Mouse (Mus musculus) forebrain, embryonic 11.5 days (tissue): Measurements from ENCODE around the gene H2-Eb2. TPM values are rescaled to one million over a fixed set of nuclear protein-coding genes. Genes with fewer than 3 reads are reported as not detected.

Experiments used
- ATAC-seq: fragments of 200-750 bp; cut with Nextera tagmentation; replicated peaks from 2 replicates; pipeline ENCODE4 v1.8.0; 2017; ENCODE audit warnings: moderate TSS enrichment; ENCODE audit not compliant: low FRiP score
- DNase-seq: peaks from one replicate; pipeline ENCODE4 v3.0.0-alpha.2; 2017; ENCODE audit warnings: low spot score
- H3K27ac ChIP-seq: fragments of 300-500 bp; sonication (generic); 2 replicates; pipeline ENCODE4 v1.5.1; 2014; ENCODE audit warnings: low read depth, low read length
- H3K27me3 ChIP-seq: fragments of 300-500 bp; sonication (generic); 2 replicates; pipeline ENCODE4 v1.6.1; 2014; ENCODE audit warnings: mild to moderate bottlenecking, low read length, mixed read lengths; ENCODE audit not compliant: control insufficient read depth, insufficient read depth
- H3K36me3 ChIP-seq: fragments of 300-500 bp; sonication (generic); 2 replicates; pipeline ENCODE4 v1.6.1; 2014; ENCODE audit warnings: mild to moderate bottlenecking, low read length, moderate library complexity, mixed read lengths; ENCODE audit not compliant: control insufficient read depth, insufficient read depth
- H3K4me1 ChIP-seq: fragments of 300-500 bp; sonication (generic); replicated peaks from 2 replicates; pipeline ENCODE4 v1.6.1; 2014; ENCODE audit warnings: low read length, mixed read lengths; ENCODE audit not compliant: control insufficient read depth, insufficient read depth
- H3K4me2 ChIP-seq: fragments of 300-500 bp; sonication (generic); 2 replicates; pipeline ENCODE4 v1.6.1; 2014; ENCODE audit warnings: low read depth, mild to moderate bottlenecking, low read length, moderate library complexity, mixed read lengths; ENCODE audit not compliant: severe bottlenecking
- H3K4me3 ChIP-seq: fragments of 300-500 bp; sonication (generic); 2 replicates; pipeline ENCODE4 v1.5.1; 2014; ENCODE audit warnings: low read depth, low read length
- H3K9ac ChIP-seq: fragments of 300-500 bp; sonication (generic); 2 replicates; pipeline ENCODE4 v1.6.1; 2014; ENCODE audit warnings: low read length
- H3K9me3 ChIP-seq: fragments of 300-500 bp; sonication (generic); 2 replicates; pipeline ENCODE4 v1.6.1; 2016; ENCODE audit warnings: low read length, mixed read lengths; ENCODE audit not compliant: control insufficient read depth
- WGBS: fragments of 180-500 bp; shearing (Covaris S2); extraction: QIAGEN DNeasy Blood & Tissue Kit; methylation state at CpG from one replicate; pipeline ENCODE4 v1.1.7; 2014; 5-methylcytosine and 5-hydroxymethylcytosine counted together
- polyA plus RNA-seq: library from polyadenylated mRNA; unstranded; fragments of >200 nt; fragmentation: Nextera tagmentation; extraction: Ambion mirVana; gene quantifications from 2 replicates; pipeline ENCODE4 v1.2.1, GENCODE M21; 2014

H2-Eb2 gene
- polyA plus RNA-seq, 1 experiment from 2014 or later, result not detected

DNA sequence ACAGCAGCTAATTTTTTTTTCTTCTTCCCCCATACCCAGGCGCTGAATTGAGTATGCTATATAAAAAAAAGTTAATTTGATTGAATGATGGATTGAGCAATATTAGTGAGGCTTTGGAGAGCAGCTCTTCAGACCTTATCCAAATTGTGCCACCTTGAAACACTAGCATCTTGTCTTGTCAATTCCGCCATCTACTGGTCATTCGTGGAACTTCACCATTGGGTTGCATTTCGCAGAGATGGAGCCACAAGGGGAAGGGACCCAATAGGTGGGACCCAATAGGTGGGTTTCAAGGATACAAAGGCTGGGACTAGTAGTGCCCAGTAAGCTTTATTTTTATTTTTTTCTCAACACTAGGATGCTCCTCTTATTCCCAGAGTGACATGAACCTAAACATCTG, 24.0 kb downstream of the H2-Eb2 start:
- WGBS, result 6% methylated on average over 4 of the region's 4 CpGs
- Histone ChIP-seq H3K4me3 (no peak overlapping the region), H3K27me3 (no peaks in the 10 kb centered on the region), H3K36me3 (no peaks in the 10 kb centered on the region), H3K9me3 (no peaks in the 10 kb centered on the region), H3K4me1 (no peaks in the 10 kb centered on the region), H3K9ac (no peak overlapping the region), H3K4me2 (no peak overlapping the region), H3K27ac (no peak overlapping the region)
- ATAC-seq, result no peak
- peak; percentile 83 for DNase-seq

DNA sequence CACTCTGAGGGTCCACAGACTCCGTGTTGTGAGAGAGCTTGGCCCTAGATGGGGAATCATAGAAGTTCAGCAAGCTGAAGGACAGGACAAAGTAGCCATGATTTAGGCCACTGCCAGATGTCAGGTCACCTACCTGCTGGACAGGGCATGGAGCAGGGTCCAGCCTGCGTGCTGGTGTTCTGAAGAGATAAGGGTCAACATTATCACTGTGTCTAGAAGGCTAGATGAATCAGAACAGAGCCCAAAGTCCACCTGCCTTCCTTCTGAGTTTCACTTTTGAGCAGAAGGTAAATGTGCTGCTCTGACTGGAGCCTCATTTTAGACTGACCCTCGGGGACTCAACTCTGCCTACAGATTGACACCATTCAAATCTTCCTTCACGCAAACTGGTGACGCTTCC, 29.1 kb downstream of the H2-Eb2 start, which contains the start of gene Btnl2:
Gene Btnl2 (plus strand): TSS at position 284 of the 400 bp plus-strand sequence.
- 80% methylated on average over 5 of the region's 5 CpGs for WGBS
- Histone ChIP-seq H3K4me3 (no peak within 1 kb of the TSS), H3K4me1 (no peaks in the 10 kb centered on the region), H3K36me3 (no peaks in the 10 kb centered on the region), H3K4me2 (no peak within 1 kb of the TSS), H3K27ac (no peak within 1 kb of the TSS), H3K9me3 (no peaks in the 10 kb centered on the region), H3K9ac (no peak within 1 kb of the TSS), H3K27me3 (no peaks in the 10 kb centered on the region)
- ATAC-seq (no peak), DNase-seq (no peak)

DNA sequence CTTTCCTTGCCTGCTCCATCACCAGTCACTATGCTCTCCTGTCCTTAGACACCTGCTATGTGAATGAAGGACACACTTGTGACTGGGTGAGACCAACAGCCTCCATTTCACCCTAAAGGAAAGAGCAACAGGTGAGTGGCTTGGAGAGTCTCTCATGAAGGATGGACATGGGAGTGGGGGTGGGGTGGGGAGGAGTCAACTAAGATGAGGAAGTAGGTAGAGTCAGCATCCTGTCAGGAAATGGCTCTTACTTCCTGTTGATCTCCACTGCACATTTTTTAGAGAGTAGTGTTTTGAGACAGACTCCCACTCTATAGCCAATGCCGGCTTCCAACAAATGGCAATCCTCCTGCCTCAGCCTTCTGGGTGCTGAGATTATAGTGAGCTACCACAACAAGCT, 29.5 kb downstream of the H2-Eb2 start:
- Histone ChIP-seq H3K27ac (no peak overlapping the region), H3K4me3 (no peak overlapping the region), H3K36me3 (no peaks in the 10 kb centered on the region), H3K4me1 (no peaks in the 10 kb centered on the region), H3K27me3 (no peaks in the 10 kb centered on the region), H3K9ac (no peak overlapping the region), H3K4me2 (no peak overlapping the region), H3K9me3 (no peaks in the 10 kb centered on the region)
- ATAC-seq, result no peak
- 96% methylated on average over 1 of the region's 1 CpGs for WGBS
- DNase-seq, result no peak

DNA sequence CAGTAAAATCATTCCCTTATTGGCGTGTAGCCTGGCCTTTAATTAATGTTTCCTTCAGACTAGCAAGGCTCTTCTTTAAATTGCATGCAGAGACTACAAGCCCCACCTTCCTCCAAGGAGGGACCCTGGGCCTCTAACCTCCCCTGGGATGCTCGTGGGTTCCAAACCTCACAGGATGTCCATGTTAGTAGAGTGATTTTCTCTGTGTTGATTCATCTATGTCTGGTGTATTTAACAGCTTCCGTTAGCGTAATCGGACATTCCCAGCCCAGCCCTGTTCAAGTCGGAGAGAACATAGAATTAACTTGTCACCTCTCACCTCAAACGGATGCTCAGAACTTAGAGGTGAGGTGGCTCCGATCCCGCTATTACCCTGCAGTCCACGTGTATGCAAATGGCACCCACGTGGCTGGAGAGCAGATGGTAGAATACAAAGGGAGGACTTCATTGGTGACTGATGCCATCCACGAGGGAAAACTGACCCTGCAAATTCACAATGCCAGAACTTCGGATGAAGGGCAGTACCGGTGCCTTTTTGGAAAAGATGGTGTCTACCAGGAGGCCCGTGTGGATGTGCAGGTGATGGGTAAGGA, 37.6 kb downstream of the H2-Eb2 start:
- DNase-seq, result no peak
- WGBS, result 87% methylated on average over 15 of the region's 15 CpGs
- H3K27me3 ChIP-seq, result no peaks in the 10 kb centered on the region
- H3K4me3 ChIP-seq, result no peak overlapping the region
- no peak overlapping the region for H3K27ac ChIP-seq
- no peak overlapping the region for H3K9ac ChIP-seq
- no peaks in the 10 kb centered on the region for H3K4me1 ChIP-seq
- H3K9me3 ChIP-seq, result no peaks in the 10 kb centered on the region
- no peak overlapping the region for H3K4me2 ChIP-seq
- ATAC-seq, result no peak
- H3K36me3 ChIP-seq, result no peaks in the 10 kb centered on the region

DNA sequence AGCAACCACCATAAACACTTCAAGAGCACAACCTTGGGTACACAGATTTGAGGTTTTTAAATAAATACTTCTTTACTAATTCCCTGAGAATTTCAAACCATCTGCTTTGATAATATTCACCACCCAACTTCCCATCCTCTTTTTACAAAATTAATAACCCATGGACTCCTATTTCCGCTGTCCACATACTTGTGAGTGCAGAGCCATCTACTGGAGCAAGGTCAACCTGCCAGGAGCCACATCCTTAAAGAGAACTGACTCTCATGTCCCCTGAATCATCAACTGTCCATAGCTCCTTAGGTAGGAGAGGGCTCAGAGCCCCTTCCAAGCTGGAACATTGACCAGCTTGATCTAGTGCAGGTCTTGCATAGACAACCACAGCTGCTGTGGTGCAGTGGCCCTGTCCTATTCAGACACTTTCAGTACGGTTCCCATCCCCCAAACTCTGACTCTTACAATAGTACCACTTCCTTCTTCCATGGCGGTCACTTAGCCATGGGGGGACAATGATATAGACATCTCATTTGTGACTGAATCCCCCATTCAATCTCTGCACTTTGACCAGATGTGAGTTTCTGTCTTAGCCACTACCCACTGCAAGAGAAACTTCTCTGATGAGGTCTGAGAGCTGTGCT, 38.3 kb downstream of the H2-Eb2 start:
- ATAC-seq (no peak), DNase-seq (no peak)
- no peaks in the 10 kb centered on the region for H3K9me3 ChIP-seq
- no peak overlapping the region for H3K4me3 ChIP-seq
- no peak overlapping the region for H3K4me2 ChIP-seq
- H3K9ac ChIP-seq, result no peak overlapping the region
- H3K27me3 ChIP-seq, result no peaks in the 10 kb centered on the region
- no peak overlapping the region for H3K27ac ChIP-seq
- no peaks in the 10 kb centered on the region for H3K36me3 ChIP-seq
- H3K4me1 ChIP-seq, result no peaks in the 10 kb centered on the region
- WGBS, result 84% methylated on average over 3 of the region's 3 CpGs

DNA sequence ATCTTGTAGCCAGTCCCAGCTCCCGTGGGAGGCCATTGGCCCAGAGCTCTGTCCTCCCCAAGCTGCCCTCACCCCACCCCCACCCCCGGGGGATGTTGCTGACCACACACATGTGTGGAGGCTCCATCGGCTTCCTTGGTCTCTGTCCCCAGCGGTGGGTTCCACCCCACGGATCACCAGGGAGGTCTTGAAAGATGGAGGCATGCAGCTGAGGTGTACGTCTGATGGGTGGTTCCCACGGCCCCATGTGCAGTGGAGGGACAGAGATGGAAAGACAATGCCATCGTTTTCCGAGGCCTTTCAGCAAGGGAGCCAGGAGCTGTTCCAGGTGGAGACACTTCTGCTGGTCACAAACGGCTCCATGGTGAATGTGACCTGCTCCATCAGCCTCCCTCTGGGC, 39.6 kb downstream of the H2-Eb2 start:
- Histone ChIP-seq H3K9ac (no peak overlapping the region), H3K9me3 (no peaks in the 10 kb centered on the region), H3K4me3 (no peak overlapping the region), H3K4me2 (no peak overlapping the region), H3K4me1 (no peaks in the 10 kb centered on the region), H3K27ac (no peak overlapping the region), H3K36me3 (no peaks in the 10 kb centered on the region), H3K27me3 (no peaks in the 10 kb centered on the region)
- DNase-seq, result no peak
- WGBS, result 81% methylated on average over 10 of the region's 10 CpGs
- ATAC-seq, result no peak

DNA sequence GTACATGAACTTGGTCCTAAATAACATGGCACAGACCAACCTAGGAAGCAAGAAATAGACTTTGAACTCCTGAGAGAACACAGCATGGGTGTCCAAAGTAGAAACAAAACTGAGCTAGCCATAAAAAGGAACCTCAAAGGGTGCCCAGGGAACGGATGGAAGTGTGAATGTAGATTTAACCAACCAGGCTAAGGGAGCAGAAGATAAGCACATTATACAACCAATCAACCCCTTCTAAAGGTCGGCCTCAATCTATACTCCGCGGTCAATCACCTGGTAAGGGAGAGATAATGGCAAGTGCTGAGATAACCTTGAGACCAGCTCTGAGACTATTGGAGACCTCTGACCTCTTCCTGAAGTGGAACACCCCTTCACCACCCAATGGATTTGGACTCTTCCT, 45.1 kb downstream of the H2-Eb2 start:
- H3K9me3 ChIP-seq, result no peaks in the 10 kb centered on the region
- H3K4me2 ChIP-seq, result no peak overlapping the region
- H3K27me3 ChIP-seq, result no peaks in the 10 kb centered on the region
- no peaks in the 10 kb centered on the region for H3K4me1 ChIP-seq
- H3K9ac ChIP-seq, result no peak overlapping the region
- DNase-seq (no peak), ATAC-seq (no peak)
- 84% methylated on average over 4 of the region's 4 CpGs for WGBS
- H3K4me3 ChIP-seq, result no peak overlapping the region
- H3K27ac ChIP-seq, result no peak overlapping the region
- H3K36me3 ChIP-seq, result no peaks in the 10 kb centered on the region

DNA sequence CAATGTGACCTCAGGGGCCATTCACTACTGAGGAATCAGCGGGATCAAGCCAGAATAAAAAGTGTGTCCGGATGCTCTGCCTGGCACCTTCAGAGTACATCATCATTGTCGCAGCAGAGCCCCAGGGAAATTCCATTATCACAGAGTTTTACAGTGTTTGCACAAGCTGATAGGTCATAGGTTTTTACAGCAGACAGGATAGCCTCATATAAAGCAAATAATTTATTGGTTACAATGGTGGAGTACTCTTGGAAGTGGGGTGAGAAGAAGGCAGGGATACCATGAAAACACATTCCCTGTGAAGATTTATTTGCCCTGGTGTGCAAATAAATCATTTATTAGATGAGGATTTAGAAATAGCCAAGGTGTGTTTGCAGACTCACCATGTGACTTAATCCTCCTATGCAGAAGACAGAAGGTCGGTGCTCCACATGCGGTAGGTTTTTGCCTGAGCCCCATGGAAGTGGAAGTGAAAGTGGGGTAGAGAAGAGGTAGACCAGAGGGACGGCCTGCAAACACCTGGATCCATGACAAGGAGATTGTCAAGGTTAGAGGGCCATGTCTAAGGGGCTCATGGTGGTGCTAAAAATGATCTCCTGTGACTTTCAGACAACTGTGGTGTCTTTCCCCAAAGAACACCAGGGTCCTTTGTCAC, 47.7 kb downstream of the H2-Eb2 start:
- DNase-seq (no peak), ATAC-seq (no peak)
- Histone ChIP-seq H3K9me3 (no peaks in the 10 kb centered on the region), H3K36me3 (no peaks in the 10 kb centered on the region), H3K4me1 (no peaks in the 10 kb centered on the region), H3K4me2 (no peak overlapping the region), H3K27ac (no peak overlapping the region), H3K9ac (no peak overlapping the region), H3K27me3 (no peaks in the 10 kb centered on the region), H3K4me3 (no peak overlapping the region)
- 85% methylated on average over 6 of the region's 6 CpGs for WGBS

DNA sequence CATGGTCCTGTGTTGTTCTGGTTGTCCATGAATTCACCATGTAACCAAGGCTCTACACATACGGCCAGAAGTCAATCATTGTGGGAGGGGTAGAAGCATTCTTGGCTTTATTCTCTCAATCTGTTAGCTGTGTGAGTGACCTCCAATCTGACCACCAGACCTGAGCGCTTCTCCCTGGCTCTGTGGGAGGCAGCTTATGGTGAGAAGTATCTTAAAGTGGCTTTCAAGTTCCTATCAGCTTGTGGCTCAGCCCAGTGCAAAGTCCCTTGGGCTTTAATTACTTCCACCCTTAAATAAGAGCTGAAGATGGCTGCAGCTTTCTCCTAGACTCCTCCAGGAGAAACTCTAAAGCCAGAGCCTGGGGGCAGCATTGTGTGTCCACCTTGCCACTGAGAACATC, 51.4 kb downstream of the H2-Eb2 start, which contains the start of gene Btnl1:
Gene Btnl1 (plus strand): TSS at position 286 of the 400 bp plus-strand sequence.
- no peak for ATAC-seq
- DNase-seq, result no peak
- H3K9me3 ChIP-seq, result no peaks in the 10 kb centered on the region
- H3K4me3 ChIP-seq, result no peak within 1 kb of the TSS
- no peaks in the 10 kb centered on the region for H3K36me3 ChIP-seq
- no peaks in the 10 kb centered on the region for H3K4me1 ChIP-seq
- H3K27me3 ChIP-seq, result no peaks in the 10 kb centered on the region
- H3K9ac ChIP-seq, result no peak within 1 kb of the TSS
- H3K4me2 ChIP-seq, result no peak within 1 kb of the TSS
- WGBS, result 78% methylated on average over 2 of the region's 2 CpGs
- H3K27ac ChIP-seq, result no peak within 1 kb of the TSS
